Mouse (Mus musculus) midbrain, embryonic 12.5 days (tissue): ENCODE measurements around the gene Mras. TPM values are rescaled to one million over a fixed set of nuclear protein-coding genes. Genes with fewer than 3 reads are reported as not detected.

Experiments used
- ATAC-seq: fragments of 200-750 bp; cut with Nextera tagmentation; 2 replicates; pipeline ENCODE4 v1.8.0; 2017; ENCODE audit warnings: low read depth, moderate TSS enrichment, moderate library complexity; ENCODE audit not compliant: low FRiP score
- H3K27ac ChIP-seq: fragments of 300-500 bp; sonication (generic); replicated peaks from 2 replicates; pipeline ENCODE4 v1.5.1; 2016; ENCODE audit warnings: mild to moderate bottlenecking
- H3K27me3 ChIP-seq: fragments of 300-500 bp; sonication (generic); 2 replicates; pipeline ENCODE4 v1.6.1; 2016; ENCODE audit warnings: mild to moderate bottlenecking
- H3K36me3 ChIP-seq: fragments of 300-500 bp; sonication (generic); 2 replicates; pipeline ENCODE4 v1.6.1; 2016
- H3K4me1 ChIP-seq: fragments of 300-500 bp; sonication (generic); 2 replicates; pipeline ENCODE4 v1.6.1; 2016
- H3K4me2 ChIP-seq: fragments of 300-500 bp; sonication (generic); replicated peaks from 2 replicates; pipeline ENCODE4 v1.6.1; 2016; ENCODE audit warnings: mild to moderate bottlenecking, moderate library complexity
- H3K4me3 ChIP-seq: fragments of 300-500 bp; sonication (generic); 2 replicates; pipeline ENCODE4 v1.5.1; 2016; ENCODE audit warnings: mild to moderate bottlenecking
- H3K9ac ChIP-seq: fragments of 300-500 bp; sonication (generic); replicated peaks from 2 replicates; pipeline ENCODE4 v1.6.1; 2016; ENCODE audit warnings: mild to moderate bottlenecking, moderate library complexity
- H3K9me3 ChIP-seq: fragments of 300-500 bp; sonication (generic); 2 replicates; pipeline ENCODE4 v1.6.1; 2016; ENCODE audit warnings: mild to moderate bottlenecking
- WGBS: fragments of 180-500 bp; shearing (Covaris S2); methylation state at CpG from one replicate; pipeline ENCODE4 v1.1.7; 2016; 5-methylcytosine and 5-hydroxymethylcytosine counted together
- polyA plus RNA-seq: library from polyadenylated mRNA; unstranded; fragments of >200 nt; fragmentation: Nextera tagmentation; extraction: Ambion mirVana; gene quantifications from 2 replicates; pipeline ENCODE4 v1.2.1, GENCODE M21; 2016

Mras gene
- polyA plus RNA-seq, 1 experiment from 2014 or later = 24.7 TPM

DNA sequence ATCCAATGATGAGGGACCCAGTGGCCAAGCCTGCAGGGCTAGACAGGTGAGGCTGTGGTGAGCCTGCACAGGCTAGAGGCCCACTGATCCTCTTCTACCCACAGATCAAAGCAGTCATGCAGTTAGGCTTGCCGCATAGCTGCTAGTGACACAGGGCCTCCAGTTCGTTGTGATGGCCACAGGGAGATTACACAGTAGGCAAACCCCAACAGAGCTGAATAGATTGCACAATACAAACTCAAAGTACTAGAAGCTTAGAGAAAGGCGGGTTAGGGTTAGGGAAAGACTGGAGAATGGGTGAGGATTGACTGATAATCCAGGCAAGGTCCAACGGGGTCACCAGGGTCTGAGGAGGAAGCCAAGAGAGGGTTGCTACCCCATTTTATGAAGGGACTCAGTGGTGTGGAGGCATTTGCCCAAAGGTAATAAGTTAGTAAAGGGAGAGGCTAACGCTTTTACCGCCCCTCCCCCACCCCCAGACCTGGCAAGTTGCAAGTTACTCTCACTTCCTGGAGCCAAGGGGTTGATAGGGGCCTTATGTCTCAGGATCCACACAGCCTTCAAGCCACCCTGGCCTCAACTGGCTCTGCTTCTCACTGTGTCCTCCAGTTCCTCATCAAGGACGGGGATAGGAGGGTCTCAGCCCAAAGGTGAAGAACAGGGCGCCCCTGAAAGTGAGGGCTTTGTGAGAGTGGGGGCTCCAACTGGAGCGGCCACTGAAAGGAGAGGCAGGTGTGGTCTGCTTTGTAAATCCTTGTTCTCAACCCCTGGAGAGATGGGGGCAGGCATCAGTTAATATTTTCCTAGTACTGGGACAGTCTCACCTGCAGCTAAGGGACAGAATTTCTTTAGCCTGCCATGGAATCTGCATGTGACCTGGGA lies 13.2 kb downstream of the Mras start:
- no peak overlapping the region for H3K9ac ChIP-seq
- H3K27me3 ChIP-seq = no peaks in the 10 kb centered on the region
- H3K27ac ChIP-seq = no peak overlapping the region
- peaks cover 19% of the 10 kb centered on the region for H3K4me1 ChIP-seq
- H3K4me3 ChIP-seq = no peak overlapping the region
- no peak for ATAC-seq
- no peaks in the 10 kb centered on the region for H3K9me3 ChIP-seq
- no peaks in the 10 kb centered on the region for H3K36me3 ChIP-seq
- 64% methylated on average over 9 of the region's 9 CpGs for WGBS
- H3K4me2 ChIP-seq = no peak overlapping the region

DNA sequence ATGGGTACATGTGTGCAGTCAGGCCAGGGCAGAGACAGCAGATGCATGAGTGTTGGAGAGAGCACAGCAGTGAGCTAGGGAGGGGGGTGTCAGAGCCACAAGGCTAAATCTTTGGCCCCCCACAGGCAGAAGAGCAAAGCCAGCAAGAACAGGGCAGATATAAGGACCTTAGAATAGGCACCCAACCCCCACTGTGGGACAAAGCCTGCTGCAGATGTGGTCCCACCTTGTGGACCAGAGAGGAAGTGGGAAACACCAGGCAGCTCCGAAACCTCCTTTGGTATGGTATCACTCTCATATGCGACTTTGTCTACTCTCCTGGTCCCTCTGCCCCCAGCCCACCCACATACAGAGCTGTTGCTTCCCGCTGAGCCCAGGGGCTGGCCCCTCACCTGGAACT lies 15.3 kb downstream of the Mras start:
- H3K36me3 ChIP-seq = no peaks in the 10 kb centered on the region
- H3K4me2 ChIP-seq = no peak overlapping the region
- ATAC-seq = no peak
- no peak overlapping the region for H3K27ac ChIP-seq
- H3K9me3 ChIP-seq = no peaks in the 10 kb centered on the region
- H3K4me3 ChIP-seq = no peak overlapping the region
- whole genome bisulfite sequencing = 69% methylated on average over 3 of the region's 3 CpGs
- no peak overlapping the region for H3K9ac ChIP-seq
- peaks cover 36% of the 10 kb centered on the region for H3K4me1 ChIP-seq
- no peaks in the 10 kb centered on the region for H3K27me3 ChIP-seq

GRCm38 (mm10) chr9:99419951-99420701 lies 17.1 kb downstream of the Mras start:
- 83% methylated on average over 8 of the region's 8 CpGs for whole genome bisulfite sequencing
- Histone ChIP-seq H3K4me2 (no peak overlapping the region), H3K4me1 (peaks cover 33% of the 10 kb centered on the region), H3K4me3 (no peak overlapping the region), H3K9me3 (no peaks in the 10 kb centered on the region), H3K36me3 (no peaks in the 10 kb centered on the region), H3K27ac (no peak overlapping the region), H3K27me3 (no peaks in the 10 kb centered on the region), H3K9ac (no peak overlapping the region)
- ATAC-seq = no peak

DNA sequence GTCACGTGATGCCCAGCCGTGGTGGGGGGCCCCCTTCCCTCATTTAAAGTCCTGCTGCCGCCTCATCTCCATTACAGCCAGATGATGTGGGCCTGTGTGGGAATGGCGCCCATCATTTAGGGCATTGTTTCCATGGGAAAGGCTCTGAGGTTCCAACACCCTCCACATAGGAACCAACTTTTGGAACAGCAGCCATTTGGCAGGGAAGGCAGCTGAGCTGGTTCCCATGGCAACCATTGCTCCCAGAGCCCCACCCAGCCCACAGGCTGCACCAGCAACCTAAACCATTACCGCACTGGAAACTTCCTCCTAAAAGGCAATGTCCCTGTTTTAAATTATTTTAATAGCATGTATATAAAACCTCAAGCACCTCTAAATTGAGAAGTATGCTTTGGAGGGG lies 18.8 kb downstream of the Mras start:
- peaks cover 23% of the 10 kb centered on the region for H3K4me1 ChIP-seq
- no peak overlapping the region for H3K4me2 ChIP-seq
- no peaks in the 10 kb centered on the region for H3K36me3 ChIP-seq
- no peak overlapping the region for H3K4me3 ChIP-seq
- no peak for ATAC-seq
- H3K9me3 ChIP-seq = no peaks in the 10 kb centered on the region
- H3K27ac ChIP-seq = no peak overlapping the region
- H3K27me3 ChIP-seq = no peaks in the 10 kb centered on the region
- H3K9ac ChIP-seq = no peak overlapping the region
- 73% methylated on average over 5 of the region's 5 CpGs for WGBS

GRCm38 (mm10) chr9:99417288-99417846 lies 19.8 kb downstream of the Mras start:
- no peaks in the 10 kb centered on the region for H3K36me3 ChIP-seq
- H3K4me2 ChIP-seq = no peak overlapping the region
- no peaks in the 10 kb centered on the region for H3K27me3 ChIP-seq
- no peak overlapping the region for H3K4me3 ChIP-seq
- H3K4me1 ChIP-seq = peaks cover 17% of the 10 kb centered on the region
- H3K27ac ChIP-seq = no peak overlapping the region
- ATAC-seq = no peak
- 72% methylated on average over 4 of the region's 4 CpGs for WGBS
- no peak overlapping the region for H3K9ac ChIP-seq
- no peaks in the 10 kb centered on the region for H3K9me3 ChIP-seq

DNA sequence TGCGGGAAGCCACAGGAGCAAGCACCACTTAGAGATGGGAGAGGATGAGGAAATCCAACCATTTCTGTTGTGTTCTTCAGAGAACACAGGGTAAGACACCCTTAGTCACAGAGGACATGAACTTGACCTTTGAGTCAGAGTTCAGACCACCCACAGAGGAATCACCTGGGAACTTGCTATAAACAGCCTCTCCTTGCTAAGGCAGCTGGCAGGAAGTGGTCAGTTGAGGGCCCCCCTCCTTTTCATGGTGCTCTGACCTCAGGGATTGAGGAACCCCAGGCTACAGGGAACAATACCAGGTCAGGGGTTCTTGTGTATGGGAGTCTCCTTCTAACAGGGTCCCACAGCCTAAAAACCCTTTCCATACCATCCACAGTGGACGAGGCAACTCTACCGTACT lies 20.4 kb downstream of the Mras start:
- Histone ChIP-seq H3K9ac (no peak overlapping the region), H3K4me3 (no peak overlapping the region), H3K27me3 (no peaks in the 10 kb centered on the region), H3K36me3 (no peaks in the 10 kb centered on the region), H3K4me1 (peaks cover 17% of the 10 kb centered on the region), H3K4me2 (no peak overlapping the region), H3K27ac (no peak overlapping the region), H3K9me3 (no peaks in the 10 kb centered on the region)
- WGBS = 89% methylated on average over 3 of the region's 3 CpGs
- no peak for ATAC-seq

DNA sequence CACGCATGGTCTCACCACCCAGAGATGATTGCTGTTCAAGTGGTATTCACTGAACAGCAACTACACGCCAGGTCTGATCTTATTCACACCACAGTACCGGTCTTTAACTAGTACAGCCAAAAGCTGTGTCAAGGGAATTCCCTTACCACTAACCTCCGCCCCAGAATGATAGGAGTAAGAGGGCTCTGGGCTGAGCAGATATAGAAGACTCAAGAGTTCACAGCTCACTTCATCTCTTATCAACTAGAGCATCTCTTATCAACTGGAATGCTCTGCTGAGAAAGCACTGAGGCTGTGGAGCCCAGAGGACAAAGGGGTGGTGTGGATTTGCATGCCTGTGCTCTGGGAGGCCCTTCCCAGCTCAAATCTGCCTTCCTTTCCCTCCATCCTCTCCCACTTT lies 25.4 kb downstream of the Mras start:
- H3K4me1 ChIP-seq = no peaks in the 10 kb centered on the region
- ATAC-seq = no peak
- H3K36me3 ChIP-seq = no peaks in the 10 kb centered on the region

GRCm38 (mm10) chr9:99411093-99411492 lies 26.1 kb downstream of the Mras start:
- Histone ChIP-seq H3K4me3 (no peak overlapping the region), H3K27me3 (no peaks in the 10 kb centered on the region), H3K4me2 (no peak overlapping the region), H3K9me3 (no peaks in the 10 kb centered on the region), H3K4me1 (no peaks in the 10 kb centered on the region), H3K9ac (no peak overlapping the region), H3K27ac (no peak overlapping the region), H3K36me3 (no peaks in the 10 kb centered on the region)
- 89% methylated on average over 5 of the region's 5 CpGs for WGBS
- no peak for ATAC-seq

More for the DNA sequence above, 25.4 kb downstream of the Mras start:
- no peak overlapping the region for H3K4me3 ChIP-seq
- no peak overlapping the region for H3K27ac ChIP-seq
- H3K4me2 ChIP-seq = no peak overlapping the region
- no peaks in the 10 kb centered on the region for H3K27me3 ChIP-seq
- 90% methylated on average over 4 of the region's 4 CpGs for WGBS
- no peaks in the 10 kb centered on the region for H3K9me3 ChIP-seq
- H3K9ac ChIP-seq = no peak overlapping the region

GRCm38 (mm10) chr9:99409280-99409679 lies 27.9 kb downstream of the Mras start:
- H3K9me3 ChIP-seq = no peaks in the 10 kb centered on the region
- H3K4me3 ChIP-seq = no peak overlapping the region
- no peaks in the 10 kb centered on the region for H3K27me3 ChIP-seq
- no peak overlapping the region for H3K9ac ChIP-seq
- ATAC-seq = no peak
- H3K36me3 ChIP-seq = no peaks in the 10 kb centered on the region
- H3K4me2 ChIP-seq = no peak overlapping the region
- no peak overlapping the region for H3K27ac ChIP-seq
- no peaks in the 10 kb centered on the region for H3K4me1 ChIP-seq
- 83% methylated on average over 3 of the region's 3 CpGs for WGBS

GRCm38 (mm10) chr9:99401288-99401974 lies 35.8 kb downstream of the Mras start:
- no peak for ATAC-seq
- no peak overlapping the region for H3K4me2 ChIP-seq
- H3K36me3 ChIP-seq = peaks cover 4% of the 10 kb centered on the region; the same call in 1 of the 2 replicates
- H3K9me3 ChIP-seq = no peaks in the 10 kb centered on the region
- H3K4me1 ChIP-seq = no peaks in the 10 kb centered on the region
- no peak overlapping the region for H3K4me3 ChIP-seq
- WGBS = 81% methylated on average over 9 of the region's 9 CpGs
- no peaks in the 10 kb centered on the region for H3K27me3 ChIP-seq
- H3K27ac ChIP-seq = no peak overlapping the region
- H3K9ac ChIP-seq = no peak overlapping the region

- H3K4me3 ChIP-seq = no peak overlapping the region
- no peaks in the 10 kb centered on the region for H3K27me3 ChIP-seq
- H3K9ac ChIP-seq = no peak overlapping the region
- no peaks in the 10 kb centered on the region for H3K4me1 ChIP-seq
- 88% methylated on average over 6 of the region's 6 CpGs for WGBS
- H3K36me3 ChIP-seq = peaks cover 4% of the 10 kb centered on the region; the same call in 1 of the 2 replicates
- no peak overlapping the region for H3K27ac ChIP-seq
- H3K9me3 ChIP-seq = no peaks in the 10 kb centered on the region
- no peak for ATAC-seq
- no peak overlapping the region for H3K4me2 ChIP-seq
Observed at GRCm38 (mm10) chr9:99400781-99401180, 36.4 kb downstream of the Mras start.
